Mouse (Mus musculus): ENCODE measurements around the gene Ndufs2.

GRCm38 (mm10) chr1:171278436-171278835, 27.2 kb upstream of the Ndufs2 start:
- TF ChIP-seq CTCF (IDR thresholded peaks at IDR 0.05) (no peak), EP300 (IDR thresholded peaks at IDR 0.05) (no peak)
